Mouse (Mus musculus): ENCODE results near the gene Uhrf1. TPM values are rescaled to one million over a fixed set of nuclear protein-coding genes. Genes with fewer than 3 reads are reported as not detected.

Gene Uhrf1
- polyA plus RNA-seq, 1 experiment from 2014 or later = 147 TPM

DNA sequence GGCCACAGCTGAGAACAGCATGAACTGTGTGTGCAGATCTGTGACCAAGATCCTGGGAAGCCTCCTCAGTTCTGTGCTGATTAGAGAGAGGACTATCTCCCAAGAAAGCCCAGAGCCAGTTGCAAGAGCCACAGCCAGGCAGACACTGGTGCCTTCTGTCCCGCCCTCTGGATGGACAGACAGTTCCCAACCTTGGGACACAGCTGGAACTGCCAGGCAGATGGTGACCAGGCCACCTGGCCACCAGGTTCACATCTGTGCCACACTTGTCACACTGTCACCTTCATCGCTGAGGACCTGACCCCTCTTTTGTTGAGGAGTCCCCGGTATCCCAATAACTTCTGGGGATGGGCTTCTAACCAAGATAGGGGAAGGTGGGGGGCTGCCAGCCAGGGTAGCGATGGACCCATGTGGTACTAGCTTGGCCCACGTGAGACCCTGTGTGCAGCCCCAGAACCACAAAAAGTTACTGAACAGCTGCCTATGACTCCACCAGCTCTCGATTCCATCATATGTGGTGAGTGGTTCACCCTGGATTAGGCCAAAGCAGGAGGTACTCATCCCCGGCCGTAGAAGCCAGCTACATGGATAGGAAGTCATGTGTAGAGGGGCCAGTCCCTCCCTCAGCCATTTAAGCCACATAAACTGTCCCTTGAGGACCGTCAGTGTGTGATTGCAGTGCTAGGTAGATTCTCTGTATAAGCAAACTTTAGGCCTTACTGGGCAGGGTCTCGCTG, 43.7 kb upstream of the Uhrf1 start:
- H3K9me3 ChIP-seq (ENCODE audit: low read depth, low read length) = no peaks in the 10 kb centered on the region
- DNase-seq (no peak), ATAC-seq (ENCODE audit: insufficient read depth) (no peak)
- H3K9ac ChIP-seq = no peak overlapping the region; the same call in 1 of the 2 replicates
- H3K4me3 ChIP-seq (ENCODE audit: low read depth, low read length) = no peak overlapping the region
- no peaks in the 10 kb centered on the region for H3K27me3 ChIP-seq (ENCODE audit: insufficient read depth, low read length)
- H3K27ac ChIP-seq (ENCODE audit: low read depth) = no peak overlapping the region
- H3K36me3 ChIP-seq (ENCODE audit: insufficient read depth) = peaks cover 54% of the 10 kb centered on the region
- H3K4me2 ChIP-seq = peak overlapping the region; percentile 1; the same call in 1 of the 2 replicates
- TF ChIP-seq CTCF (IDR thresholded peaks at IDR 0.05; ENCODE audit: low read depth) = no peak
- H3K4me1 ChIP-seq (ENCODE audit: insufficient read depth) = peaks cover 4% of the 10 kb centered on the region
- whole genome bisulfite sequencing = 88% methylated on average over 10 of the region's 10 CpGs

GRCm38 (mm10) chr17:56261166-56261565, 42.0 kb upstream of the Uhrf1 start:
- peaks cover 57% of the 10 kb centered on the region for H3K36me3 ChIP-seq (ENCODE audit: insufficient read depth)

GRCm38 (mm10) chr17:56262645-56263094, 40.5 kb upstream of the Uhrf1 start:
- no peak overlapping the region for H3K4me3 ChIP-seq (ENCODE audit: low read depth, low read length)
- DNase-seq = no peak
- TF ChIP-seq CTCF (IDR thresholded peaks at IDR 0.05; ENCODE audit: low read depth) = no peak
- H3K4me1 ChIP-seq (ENCODE audit: insufficient read depth) = peaks cover under 1% of the 10 kb centered on the region; the same call in 1 of the 2 replicates
- WGBS = 80% methylated on average over 3 of the region's 3 CpGs
- H3K4me2 ChIP-seq = no peak overlapping the region
- no peaks in the 10 kb centered on the region for H3K9me3 ChIP-seq (ENCODE audit: low read depth, low read length)
- no peak for ATAC-seq (ENCODE audit: insufficient read depth)
- no peak overlapping the region for H3K27ac ChIP-seq (ENCODE audit: low read depth)
- no peak overlapping the region for H3K9ac ChIP-seq
- H3K36me3 ChIP-seq (ENCODE audit: insufficient read depth) = peaks cover 57% of the 10 kb centered on the region
- H3K27me3 ChIP-seq (ENCODE audit: insufficient read depth, low read length) = no peaks in the 10 kb centered on the region

More at GRCm38 (mm10) chr17:56261166-56261565, 42.0 kb upstream of the Uhrf1 start:
- 77% methylated on average over 3 of the region's 3 CpGs for WGBS
- no peak for TF ChIP-seq CTCF (IDR thresholded peaks at IDR 0.05; ENCODE audit: low read depth)
- DNase-seq = no peak
- no peak overlapping the region for H3K4me3 ChIP-seq (ENCODE audit: low read depth, low read length)
- no peak overlapping the region for H3K4me2 ChIP-seq
- no peak for ATAC-seq (ENCODE audit: insufficient read depth)
- no peaks in the 10 kb centered on the region for H3K27me3 ChIP-seq (ENCODE audit: insufficient read depth, low read length)
- H3K4me1 ChIP-seq (ENCODE audit: insufficient read depth) = peaks cover 4% of the 10 kb centered on the region
- H3K27ac ChIP-seq (ENCODE audit: low read depth) = no peak overlapping the region
- H3K9ac ChIP-seq = no peak overlapping the region
- H3K9me3 ChIP-seq (ENCODE audit: low read depth, low read length) = no peaks in the 10 kb centered on the region

DNA sequence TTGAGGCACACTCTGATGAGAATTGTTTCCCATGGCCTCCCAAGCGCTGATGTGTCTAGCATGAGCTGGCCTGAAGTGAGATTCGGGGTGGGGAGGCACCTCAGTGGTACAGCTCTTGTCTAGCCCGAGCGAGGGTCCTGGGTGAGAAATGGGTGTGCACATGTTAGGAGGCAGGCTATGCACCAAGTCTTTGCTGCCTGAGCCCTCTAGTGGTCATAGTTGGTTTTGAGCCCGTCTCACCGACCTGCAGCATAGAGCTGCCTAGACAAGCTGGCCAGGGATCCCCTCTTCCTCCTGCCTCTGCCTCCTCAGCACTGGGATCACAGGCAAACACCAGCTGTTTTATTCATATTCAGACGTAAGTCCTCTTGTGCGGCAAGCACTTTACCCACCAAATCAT, 39.1 kb upstream of the Uhrf1 start:
- Histone ChIP-seq H3K9ac (no peak overlapping the region), H3K4me1 (ENCODE audit: insufficient read depth) (no peaks in the 10 kb centered on the region; the same call in 1 of the 2 replicates), H3K36me3 (ENCODE audit: insufficient read depth) (peaks cover 47% of the 10 kb centered on the region), H3K27me3 (ENCODE audit: insufficient read depth, low read length) (no peaks in the 10 kb centered on the region), H3K27ac (ENCODE audit: low read depth) (no peak overlapping the region), H3K4me2 (no peak overlapping the region), H3K4me3 (ENCODE audit: low read depth, low read length) (no peak overlapping the region), H3K9me3 (ENCODE audit: low read depth, low read length) (no peaks in the 10 kb centered on the region)
- 23% methylated on average over 8 of the region's 8 CpGs for WGBS
- ATAC-seq (ENCODE audit: insufficient read depth) (peak; percentile 59), DNase-seq (peak; percentile 91)
- TF ChIP-seq CTCF (IDR thresholded peaks at IDR 0.05; ENCODE audit: low read depth) = peak; percentile 89

GRCm38 (mm10) chr17:56265011-56265410, 38.1 kb upstream of the Uhrf1 start:
- no peaks in the 10 kb centered on the region; the same call in 1 of the 2 replicates for H3K4me1 ChIP-seq (ENCODE audit: insufficient read depth)

DNA sequence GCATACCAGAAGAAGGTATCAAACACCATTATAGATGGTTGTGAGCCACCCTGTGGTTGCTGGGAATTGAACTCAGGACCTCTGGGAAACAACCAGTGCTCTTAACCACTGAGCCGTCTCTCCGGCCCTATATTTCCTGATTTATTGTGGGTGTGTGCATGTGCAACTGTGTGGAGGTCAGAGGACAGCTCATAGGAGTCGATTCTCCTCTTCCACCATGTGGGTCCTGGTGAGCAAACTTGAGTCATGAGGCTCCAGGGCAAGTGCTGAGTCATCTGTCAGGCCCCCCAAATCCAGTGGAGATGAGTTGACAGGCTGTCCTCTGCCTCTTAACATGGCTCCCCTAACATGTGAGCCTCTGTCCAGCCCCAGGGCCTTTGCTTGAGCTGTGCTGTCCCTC, 37.3 kb upstream of the Uhrf1 start:
- Histone ChIP-seq H3K4me2 (no peak overlapping the region), H3K9me3 (ENCODE audit: low read depth, low read length) (no peaks in the 10 kb centered on the region), H3K36me3 (ENCODE audit: insufficient read depth) (peaks cover 41% of the 10 kb centered on the region), H3K4me1 (ENCODE audit: insufficient read depth) (no peaks in the 10 kb centered on the region; the same call in 1 of the 2 replicates), H3K27ac (ENCODE audit: low read depth) (no peak overlapping the region), H3K27me3 (ENCODE audit: insufficient read depth, low read length) (no peaks in the 10 kb centered on the region), H3K9ac (no peak overlapping the region), H3K4me3 (ENCODE audit: low read depth, low read length) (no peak overlapping the region)
- 76% methylated on average over 3 of the region's 3 CpGs for WGBS
- DNase-seq (no peak), ATAC-seq (ENCODE audit: insufficient read depth) (no peak)
- TF ChIP-seq CTCF (IDR thresholded peaks at IDR 0.05; ENCODE audit: low read depth) = no peak

More at GRCm38 (mm10) chr17:56265011-56265410, 38.1 kb upstream of the Uhrf1 start:
- Histone ChIP-seq H3K9ac (no peak overlapping the region), H3K4me3 (ENCODE audit: low read depth, low read length) (no peak overlapping the region), H3K9me3 (ENCODE audit: low read depth, low read length) (no peaks in the 10 kb centered on the region), H3K27me3 (ENCODE audit: insufficient read depth, low read length) (no peaks in the 10 kb centered on the region), H3K36me3 (ENCODE audit: insufficient read depth) (peaks cover 41% of the 10 kb centered on the region), H3K27ac (ENCODE audit: low read depth) (no peak overlapping the region), H3K4me2 (no peak overlapping the region)
- no peak for TF ChIP-seq CTCF (IDR thresholded peaks at IDR 0.05; ENCODE audit: low read depth)
- DNase-seq = no peak
- no peak for ATAC-seq (ENCODE audit: insufficient read depth)
- 88% methylated on average over 4 of the region's 4 CpGs for WGBS

GRCm38 (mm10) chr17:56266271-56266670, 36.9 kb upstream of the Uhrf1 start:
- WGBS = 62% methylated on average over 3 of the region's 3 CpGs
- no peak for DNase-seq
- no peak overlapping the region for H3K9ac ChIP-seq
- no peak overlapping the region for H3K27ac ChIP-seq (ENCODE audit: low read depth)
- H3K36me3 ChIP-seq (ENCODE audit: insufficient read depth) = peaks cover 41% of the 10 kb centered on the region
- H3K9me3 ChIP-seq (ENCODE audit: low read depth, low read length) = no peaks in the 10 kb centered on the region
- no peaks in the 10 kb centered on the region for H3K27me3 ChIP-seq (ENCODE audit: insufficient read depth, low read length)
- no peak overlapping the region for H3K4me2 ChIP-seq
- no peak for ATAC-seq (ENCODE audit: insufficient read depth)
- H3K4me3 ChIP-seq (ENCODE audit: low read depth, low read length) = no peak overlapping the region
- no peak for TF ChIP-seq CTCF (IDR thresholded peaks at IDR 0.05; ENCODE audit: low read depth)
- no peaks in the 10 kb centered on the region; the same call in 1 of the 2 replicates for H3K4me1 ChIP-seq (ENCODE audit: insufficient read depth)

Measured in lung, embryonic 14.5 days (tissue).